Mouse (Mus musculus) neural tube, embryonic 11.5 days (tissue): ENCODE measurements around the gene Smdt1. TPM values are rescaled to one million over a fixed set of nuclear protein-coding genes. Genes with fewer than 3 reads are reported as not detected.

Experiments
- ATAC-seq: fragments of 200-750 bp; cut with Nextera tagmentation; 2 replicates; pipeline ENCODE4 v1.8.0; 2017; ENCODE audit warnings: moderate number of reproducible peaks, mild to moderate bottlenecking, moderate TSS enrichment, moderate library complexity; ENCODE audit not compliant: insufficient read depth, low FRiP score, low TSS enrichment
- DNase-seq: peaks from one replicate; pipeline ENCODE4 v3.0.0-alpha.2; 2015; ENCODE audit warnings: low spot score
- H3K27ac ChIP-seq: fragments of 300-500 bp; sonication (generic); 2 replicates; pipeline ENCODE4 v1.5.1; 2014; ENCODE audit warnings: low read depth, mild to moderate bottlenecking, low read length
- H3K27me3 ChIP-seq: fragments of 300-500 bp; sonication (generic); 2 replicates; pipeline ENCODE4 v1.6.1; 2014; ENCODE audit warnings: mild to moderate bottlenecking, low read length, mixed read lengths; ENCODE audit not compliant: control insufficient read depth, insufficient read depth
- H3K36me3 ChIP-seq: fragments of 300-500 bp; sonication (generic); 2 replicates; pipeline ENCODE4 v1.6.1; 2014; ENCODE audit warnings: mild to moderate bottlenecking, low read length, moderate library complexity, mixed read lengths; ENCODE audit not compliant: control insufficient read depth, insufficient read depth
- H3K4me1 ChIP-seq: fragments of 300-500 bp; sonication (generic); 2 replicates; pipeline ENCODE4 v1.6.1; 2014; ENCODE audit warnings: low read length, mixed read lengths; ENCODE audit not compliant: control insufficient read depth, insufficient read depth
- H3K4me2 ChIP-seq: fragments of 300-500 bp; sonication (generic); 2 replicates; pipeline ENCODE4 v1.6.1; 2014; ENCODE audit warnings: low read depth, mild to moderate bottlenecking, moderate library complexity
- H3K4me3 ChIP-seq: fragments of 300-500 bp; sonication (generic); 2 replicates; pipeline ENCODE4 v1.5.1; 2014; ENCODE audit warnings: low read depth, low read length
- H3K9ac ChIP-seq: fragments of 300-500 bp; sonication (generic); 2 replicates; pipeline ENCODE4 v1.6.1; 2014; ENCODE audit warnings: mild to moderate bottlenecking, low read length
- H3K9me3 ChIP-seq: fragments of 300-500 bp; sonication (generic); 2 replicates; pipeline ENCODE4 v1.6.1; 2016; ENCODE audit warnings: low read length; ENCODE audit not compliant: control insufficient read depth
- WGBS: fragments of 180-500 bp; shearing (Covaris S2); extraction: QIAGEN DNeasy Blood & Tissue Kit; methylation state at CpG from one replicate; pipeline ENCODE4 v1.1.7; 2014; 5-methylcytosine and 5-hydroxymethylcytosine counted together
- polyA plus RNA-seq: library from polyadenylated mRNA; unstranded; fragments of >200 nt; fragmentation: Nextera tagmentation; extraction: Ambion mirVana; gene quantifications from 2 replicates; pipeline ENCODE4 v1.2.1, GENCODE M21; 2014

Smdt1 gene
- polyA plus RNA-seq, 1 experiment from 2014 or later: 267 TPM

DNA sequence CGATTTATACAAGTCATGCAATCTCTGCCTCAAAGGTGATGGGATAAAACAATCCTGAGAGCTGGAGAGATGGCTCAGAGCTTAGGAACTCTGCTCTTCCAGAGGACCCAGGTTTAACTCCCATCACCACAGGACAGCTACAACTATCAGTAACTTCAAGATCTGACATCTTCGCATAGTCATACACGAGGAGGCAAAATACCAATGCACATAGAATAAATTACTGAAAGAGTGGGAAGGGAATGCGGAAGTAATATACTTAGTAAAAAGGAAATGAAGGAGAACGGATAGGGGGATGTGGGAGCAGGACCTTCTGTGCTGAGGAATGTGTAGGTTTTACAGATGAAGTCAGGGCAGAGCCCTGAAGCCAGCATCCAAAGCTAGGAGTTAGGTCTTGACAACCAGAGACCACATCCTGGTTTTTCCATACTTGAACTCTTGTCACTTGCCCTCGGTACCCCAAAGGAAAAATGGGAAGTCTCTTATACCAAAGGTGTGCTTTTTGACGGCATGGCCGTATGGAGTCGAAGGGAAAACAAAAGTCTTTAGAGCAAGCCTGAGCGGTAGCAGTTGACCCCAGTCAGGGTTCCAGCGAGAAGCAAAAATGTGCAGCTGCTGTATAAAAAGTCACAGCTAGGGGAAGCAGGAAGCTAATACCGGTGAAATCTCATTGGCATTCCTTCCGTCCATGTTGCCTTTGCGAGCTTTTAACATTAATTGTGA lies 8.0 kb downstream of the Smdt1 start:
- Histone ChIP-seq H3K36me3 (peaks cover 15% of the 10 kb centered on the region), H3K4me1 (peaks cover 10% of the 10 kb centered on the region), H3K27me3 (no peaks in the 10 kb centered on the region), H3K9ac (peak overlapping the region; percentile 70), H3K4me2 (peak overlapping the region; percentile 65), H3K27ac (no peak overlapping the region), H3K4me3 (peak overlapping the region; percentile 68), H3K9me3 (no peaks in the 10 kb centered on the region)
- DNase-seq (no peak), ATAC-seq (no peak)
- WGBS: 70% methylated on average over 14 of the region's 14 CpGs

DNA sequence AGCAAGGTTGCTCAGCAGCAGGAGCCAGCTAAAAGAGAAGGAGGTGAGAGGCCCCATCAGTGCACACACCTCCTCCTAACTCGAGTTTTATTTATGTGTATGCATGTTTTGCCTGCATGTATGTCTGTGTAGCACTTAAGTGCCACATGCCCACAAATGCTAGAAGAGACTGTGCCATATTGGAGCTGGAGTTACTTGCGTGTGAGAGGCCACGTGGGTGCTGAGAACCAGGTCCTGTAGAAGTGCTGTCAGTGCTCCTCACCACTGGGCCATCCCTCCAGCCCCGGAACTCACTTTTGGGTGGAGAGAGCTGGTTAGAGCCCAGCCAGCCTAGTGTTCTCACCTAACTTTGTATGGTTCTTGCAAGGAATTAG lies 8.5 kb downstream of the Smdt1 start:
- ATAC-seq (no peak), DNase-seq (no peak)
- Histone ChIP-seq H3K9me3 (no peaks in the 10 kb centered on the region), H3K4me2 (peak overlapping the region; percentile 65), H3K4me1 (peaks cover 10% of the 10 kb centered on the region), H3K36me3 (peaks cover 15% of the 10 kb centered on the region), H3K27me3 (no peaks in the 10 kb centered on the region), H3K9ac (no peak overlapping the region), H3K27ac (no peak overlapping the region), H3K4me3 (peak overlapping the region; percentile 68; the same call in 1 of the 2 replicates)
- WGBS: 80% methylated on average over 4 of the region's 4 CpGs

DNA sequence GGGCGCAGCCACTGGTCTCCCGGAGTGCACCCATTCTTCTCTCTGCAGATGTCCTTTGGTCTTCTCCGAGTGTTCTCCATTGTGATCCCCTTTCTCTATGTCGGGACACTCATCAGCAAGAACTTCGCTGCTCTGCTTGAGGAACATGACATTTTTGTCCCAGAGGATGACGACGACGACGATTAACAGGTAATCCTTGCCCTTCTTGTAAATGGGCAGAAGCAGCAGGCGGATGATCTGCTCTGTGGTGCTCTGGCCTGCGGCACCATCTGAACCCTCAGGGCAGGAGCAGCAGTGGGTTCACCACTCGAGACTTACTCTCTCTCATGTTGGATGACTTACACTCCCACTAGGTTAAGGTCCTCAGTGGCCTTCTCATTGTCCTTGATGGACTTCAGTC lies 9.1 kb downstream of the Smdt1 start:
- Histone ChIP-seq H3K4me1 (peaks cover 10% of the 10 kb centered on the region), H3K36me3 (peaks cover 15% of the 10 kb centered on the region), H3K4me3 (no peak overlapping the region), H3K9me3 (no peaks in the 10 kb centered on the region), H3K27ac (no peak overlapping the region), H3K27me3 (no peaks in the 10 kb centered on the region), H3K9ac (no peak overlapping the region), H3K4me2 (no peak overlapping the region)
- 93% methylated on average over 12 of the region's 12 CpGs for WGBS
- no peak for ATAC-seq
- no peak for DNase-seq

DNA sequence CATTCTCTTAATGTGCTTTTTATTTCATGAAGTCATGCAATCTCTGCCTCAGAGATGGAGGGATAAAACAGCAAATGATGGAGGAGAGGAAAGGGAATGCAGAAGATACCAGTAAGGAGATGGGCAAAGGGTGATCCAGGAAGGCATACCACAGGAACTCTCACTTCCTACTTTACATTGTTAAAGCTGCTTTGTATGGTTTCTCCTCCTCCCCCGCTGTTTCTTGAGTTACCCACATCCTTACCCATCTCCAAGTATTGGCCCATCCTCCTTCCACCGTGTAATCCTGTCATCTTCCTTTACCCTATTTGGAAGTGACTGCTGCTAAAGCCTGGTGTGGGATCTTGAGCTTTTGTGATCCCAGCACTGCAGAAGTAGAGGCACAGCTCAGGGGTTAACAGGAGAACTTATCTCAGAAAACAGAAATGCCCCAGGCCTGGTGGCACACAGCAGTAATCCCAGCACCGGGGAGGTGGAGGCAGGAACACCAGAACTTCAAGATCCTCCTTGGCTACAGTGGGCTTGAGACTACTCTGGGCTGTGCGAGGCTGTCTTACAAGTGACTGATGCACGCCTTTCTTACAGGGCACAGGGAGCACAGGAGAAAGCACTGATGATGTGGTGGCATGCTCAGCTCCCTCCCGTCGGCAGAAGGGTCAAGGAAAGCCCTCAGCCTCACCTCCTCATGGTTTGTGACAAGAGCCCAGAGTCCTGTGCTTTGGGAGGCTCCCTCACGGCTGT lies 9.7 kb downstream of the Smdt1 start:
- H3K27me3 ChIP-seq: no peaks in the 10 kb centered on the region
- no peak overlapping the region for H3K4me2 ChIP-seq
- H3K4me3 ChIP-seq: no peak overlapping the region
- no peak overlapping the region for H3K9ac ChIP-seq
- H3K4me1 ChIP-seq: peaks cover 13% of the 10 kb centered on the region
- H3K27ac ChIP-seq: no peak overlapping the region
- peaks cover 15% of the 10 kb centered on the region for H3K36me3 ChIP-seq
- ATAC-seq (no peak), DNase-seq (no peak)
- 88% methylated on average over 8 of the region's 8 CpGs for WGBS
- no peaks in the 10 kb centered on the region for H3K9me3 ChIP-seq

DNA sequence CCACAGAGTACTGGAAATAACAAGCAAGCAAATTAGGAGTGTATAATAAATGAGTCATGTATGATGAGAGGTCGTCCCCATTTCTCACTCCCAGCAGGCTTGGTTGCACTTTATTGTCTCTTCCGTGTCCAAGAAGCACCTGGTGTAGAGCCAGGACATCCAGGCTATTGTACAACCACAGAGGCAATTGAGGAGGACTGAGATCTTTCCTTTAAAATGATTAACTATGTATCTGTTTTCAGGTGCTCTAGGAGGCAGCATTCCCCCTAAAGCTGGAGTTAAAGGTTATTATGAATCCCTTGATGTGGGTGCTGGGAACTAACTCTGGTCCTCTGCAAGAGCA lies 10.2 kb downstream of the Smdt1 start:
- ATAC-seq (no peak), DNase-seq (no peak)
- 94% methylated on average over 2 of the region's 2 CpGs for WGBS
- Histone ChIP-seq H3K9me3 (no peaks in the 10 kb centered on the region), H3K4me3 (no peak overlapping the region), H3K4me1 (peaks cover 13% of the 10 kb centered on the region), H3K9ac (no peak overlapping the region), H3K27ac (no peak overlapping the region), H3K27me3 (no peaks in the 10 kb centered on the region), H3K36me3 (peaks cover 15% of the 10 kb centered on the region), H3K4me2 (no peak overlapping the region)

DNA sequence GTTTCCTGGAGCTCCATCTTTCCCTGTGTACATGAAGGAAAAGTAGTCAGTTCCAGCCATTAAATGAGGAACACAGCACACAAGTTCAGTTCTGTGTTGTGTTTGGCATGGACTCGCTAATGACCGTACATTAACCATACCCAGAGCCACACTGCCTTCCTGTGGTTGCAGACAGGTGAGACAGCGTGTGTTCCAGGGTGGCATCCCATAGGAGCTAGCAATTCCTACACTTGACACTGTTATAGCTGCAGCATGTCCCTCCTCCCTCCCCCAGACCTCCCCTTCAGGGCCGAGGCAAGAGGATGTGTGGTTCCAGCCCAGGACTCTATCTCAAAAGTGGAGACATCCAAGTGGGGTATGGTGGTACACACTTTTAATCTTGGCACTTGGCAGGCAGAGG lies 11.6 kb downstream of the Smdt1 start:
- H3K36me3 ChIP-seq: peaks cover 15% of the 10 kb centered on the region
- ATAC-seq: no peak

DNA sequence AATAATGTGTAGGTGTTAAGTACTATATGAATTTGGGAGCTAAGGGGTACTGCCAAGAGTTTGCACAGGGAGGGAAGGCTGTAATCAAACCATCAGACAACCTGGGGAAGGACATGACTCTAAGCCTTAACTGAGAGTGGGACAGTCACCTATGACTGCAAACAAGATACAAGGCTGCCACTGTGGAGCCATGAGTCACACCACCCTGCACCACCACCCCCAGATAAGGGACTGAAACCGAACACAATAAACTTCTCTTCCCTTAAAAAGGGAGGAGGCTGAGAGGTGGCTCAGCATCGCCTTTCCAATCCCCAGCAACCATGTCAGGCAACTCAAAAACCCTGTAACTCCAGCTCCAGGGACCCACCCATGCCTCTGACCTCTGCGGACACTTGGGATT lies 12.7 kb downstream of the Smdt1 start:
- H3K4me2 ChIP-seq: no peak overlapping the region
- no peaks in the 10 kb centered on the region for H3K9me3 ChIP-seq
- no peak overlapping the region for H3K4me3 ChIP-seq
- no peaks in the 10 kb centered on the region for H3K27me3 ChIP-seq
- DNase-seq: no peak
- peaks cover 13% of the 10 kb centered on the region for H3K4me1 ChIP-seq
- no peak overlapping the region for H3K9ac ChIP-seq
- 93% methylated on average over 3 of the region's 3 CpGs for WGBS
- H3K36me3 ChIP-seq: peaks cover 15% of the 10 kb centered on the region
- no peak for ATAC-seq
- no peak overlapping the region for H3K27ac ChIP-seq

More for the DNA sequence above, 11.6 kb downstream of the Smdt1 start:
- no peaks in the 10 kb centered on the region for H3K9me3 ChIP-seq
- no peaks in the 10 kb centered on the region for H3K27me3 ChIP-seq
- 92% methylated on average over 4 of the region's 4 CpGs for WGBS
- H3K4me3 ChIP-seq: no peak overlapping the region
- no peak overlapping the region for H3K4me2 ChIP-seq
- no peak overlapping the region for H3K9ac ChIP-seq
- DNase-seq: no peak
- H3K4me1 ChIP-seq: peaks cover 13% of the 10 kb centered on the region
- no peak overlapping the region for H3K27ac ChIP-seq

DNA sequence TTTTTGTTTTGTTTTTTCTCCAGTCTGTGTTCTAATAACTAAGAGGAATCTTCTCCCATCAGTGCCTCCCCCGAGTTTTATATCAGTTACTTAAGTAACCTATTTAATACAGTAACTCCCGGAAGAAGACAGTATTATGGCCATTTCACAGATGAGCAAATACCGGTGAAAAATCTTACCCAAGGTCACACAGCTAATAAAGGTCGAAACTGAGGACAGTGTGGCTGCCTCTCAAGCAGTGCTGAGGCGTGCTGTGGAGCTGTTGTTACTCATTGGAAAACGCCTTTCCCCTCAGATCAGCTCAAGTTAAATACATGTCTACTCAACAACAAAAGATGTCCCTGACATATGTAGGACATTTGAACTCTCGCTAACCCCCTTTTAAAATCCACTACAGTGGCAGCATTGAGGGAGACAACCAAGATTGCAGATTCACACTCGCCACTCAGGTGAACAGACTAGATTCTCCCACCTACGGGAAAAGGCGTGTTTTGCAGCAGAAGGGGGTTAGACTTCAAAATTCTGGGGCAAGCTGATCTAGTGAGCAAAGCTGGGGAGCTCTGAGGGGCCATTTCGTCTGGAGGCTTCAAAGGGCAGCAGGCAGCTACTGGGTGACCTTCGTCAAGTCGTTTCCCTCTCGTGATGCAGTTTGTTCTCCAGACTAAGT lies 14.5 kb downstream of the Smdt1 start:
- peaks cover 11% of the 10 kb centered on the region for H3K36me3 ChIP-seq
- 35% methylated on average over 14 of the region's 14 CpGs for WGBS
- H3K4me1 ChIP-seq: peaks cover 3% of the 10 kb centered on the region; the same call in 1 of the 2 replicates
- DNase-seq (peak; percentile 37), ATAC-seq (no peak)
- H3K9me3 ChIP-seq: no peaks in the 10 kb centered on the region
- peak overlapping the region; percentile 92 for H3K9ac ChIP-seq
- H3K27ac ChIP-seq: peak overlapping the region; percentile 66; the same call in 1 of the 2 replicates
- peak overlapping the region; percentile 85 for H3K4me3 ChIP-seq
- peak overlapping the region; percentile 68 for H3K4me2 ChIP-seq
- no peaks in the 10 kb centered on the region for H3K27me3 ChIP-seq
